Mouse (Mus musculus): ENCODE results near the gene B4gat1.

GRCm38 (mm10) chr19:5082596-5082995 lies 44.0 kb downstream of the B4gat1 start:
- TF ChIP-seq POLR2A (IDR thresholded peaks at IDR 0.05; ENCODE audit: borderline replicate concordance, extremely low read depth, insufficient read depth, insufficient read length, poor library complexity, severe bottlenecking) (no peak), CTCF (IDR thresholded peaks at IDR 0.05; ENCODE audit: borderline replicate concordance, extremely low read depth, insufficient read depth, insufficient read length) (no peak)

Data from brain, embryonic 14.5 days (tissue).